Mouse (Mus musculus) liver, adult 2 months (tissue): ENCODE data around the gene Camsap3. TPM values are rescaled to one million over a fixed set of nuclear protein-coding genes. Genes with fewer than 3 reads are reported as not detected.

Experiments
- DNase-seq: peaks from one replicate; pipeline ENCODE4 v3.0.0-alpha.2; 2011; ENCODE audit warnings: low read depth, low spot score; ENCODE audit errors: extremely low read depth
- H3K27ac ChIP-seq: fragments of 200-500 bp; replicated peaks from 2 replicates; pipeline ENCODE4 v1.5.1; 2012; ENCODE audit warnings: low read depth, mild to moderate bottlenecking, control low read depth, inconsistent platforms, low read length; ENCODE audit not compliant: insufficient read depth
- H3K27me3 ChIP-seq: fragments of 200-500 bp; 2 replicates; pipeline ENCODE4 v1.6.1; 2012; ENCODE audit warnings: mild to moderate bottlenecking, moderate library complexity, low read length, inconsistent platforms; ENCODE audit not compliant: control insufficient read depth, insufficient read depth
- H3K36me3 ChIP-seq: fragments of 200-500 bp; 2 replicates; pipeline ENCODE4 v1.6.1; 2012; ENCODE audit warnings: low read length, inconsistent platforms; ENCODE audit not compliant: control insufficient read depth, insufficient read depth
- H3K4me1 ChIP-seq: fragments of 200-500 bp; 2 replicates; pipeline ENCODE4 v1.6.1; 2011; ENCODE audit warnings: low read length; ENCODE audit not compliant: control insufficient read depth, insufficient read depth
- H3K4me3 ChIP-seq: fragments of 200-500 bp; 2 replicates; pipeline ENCODE4 v1.5.1; 2011; ENCODE audit warnings: low read depth, mild to moderate bottlenecking, control low read depth, low read length, moderate library complexity; ENCODE audit not compliant: insufficient read depth
- H3K79me2 ChIP-seq: fragments of 200-500 bp; 2 replicates; pipeline ENCODE4 v1.6.1; 2012; ENCODE audit warnings: inconsistent platforms, mild to moderate bottlenecking, low read length, moderate library complexity; ENCODE audit not compliant: control insufficient read depth, insufficient read depth
- H3K9ac ChIP-seq: fragments of 200-500 bp; 2 replicates; pipeline ENCODE4 v1.6.1; 2012; ENCODE audit warnings: low read depth, mild to moderate bottlenecking, control low read depth, inconsistent platforms, low read length
- CTCF ChIP-seq: fragments of 200-500 bp; IDR thresholded peaks from 2 replicates; pipeline ENCODE4 v1.5.1; 2011; ENCODE audit warnings: low read depth, low read length, control low read depth
- POLR2A ChIP-seq: fragments of 200-500 bp; IDR thresholded peaks from 2 replicates; pipeline ENCODE4 v1.6.1; 2011; ENCODE audit warnings: low read length, control low read depth; ENCODE audit not compliant: insufficient read depth; ENCODE audit errors: extremely low read depth
- WGBS: fragments of 180-500 bp; shearing (Covaris S2); methylation state at CpG from one replicate; pipeline ENCODE4 v1.1.7; 2018; 5-methylcytosine and 5-hydroxymethylcytosine counted together
- polyA plus RNA-seq: library from polyadenylated mRNA; depleted of rRNA; stranded (reverse); fragments of >200 nt; gene quantifications from 2 replicates; pipeline ENCODE4 v1.2.3, GENCODE M21; 2012
- total RNA-seq: library from RNA; depleted of rRNA; stranded (reverse); fragments of >200 nt; gene quantifications from 2 replicates; pipeline ENCODE4 v1.2.3, GENCODE M21; 2014

Camsap3 gene
- total and polyA plus RNA-seq, 2 experiments = 4.1 to 19.6 TPM

DNA sequence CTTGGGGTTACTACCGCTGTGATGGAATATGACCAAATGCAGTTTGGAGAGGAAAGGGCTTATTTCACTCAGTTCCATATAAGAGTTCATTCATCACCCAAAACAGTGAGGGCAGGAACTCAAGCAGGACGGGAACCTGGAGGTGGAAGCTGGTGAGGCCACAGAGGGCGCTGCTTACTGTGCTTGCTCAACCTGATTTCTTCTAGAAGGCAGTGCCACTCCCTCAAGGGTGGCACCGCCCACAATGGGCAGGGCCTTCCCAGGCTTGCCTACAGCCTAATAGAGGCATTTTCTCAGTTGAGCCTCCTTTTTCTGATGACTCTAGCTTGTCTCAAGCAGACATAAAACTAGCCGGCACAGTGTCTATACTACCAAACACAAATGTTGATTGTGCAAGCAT, 58.7 kb downstream of the Camsap3 start:
- H3K79me2 ChIP-seq = no peaks in the 10 kb centered on the region
- H3K4me1 ChIP-seq = no peaks in the 10 kb centered on the region
- TF ChIP-seq CTCF = peak; percentile 67
- TF ChIP-seq POLR2A = no peak

GRCm38 (mm10) chr8:3646824-3647531, 59.9 kb downstream of the Camsap3 start:
- Histone ChIP-seq H3K27ac (no peak overlapping the region), H3K36me3 (0 out of 2 replicates have a peak, but pooled peaks cover under 1% of the 10 kb centered on the region), H3K4me1 (no peaks in the 10 kb centered on the region), H3K4me3 (no peak overlapping the region), H3K79me2 (no peaks in the 10 kb centered on the region), H3K27me3 (no peaks in the 10 kb centered on the region; the same call in 1 of the 2 replicates), H3K9ac (no peak overlapping the region)
- 82% methylated on average over 6 of the region's 6 CpGs for WGBS
- DNase-seq = peak; percentile 74
- TF ChIP-seq POLR2A (no peak), CTCF (no peak)

More for the DNA sequence above, 58.7 kb downstream of the Camsap3 start:
- DNase-seq = peak; percentile 75
- Histone ChIP-seq H3K27me3 (no peaks in the 10 kb centered on the region), H3K4me3 (no peak overlapping the region), H3K27ac (no peak overlapping the region), H3K9ac (no peak overlapping the region), H3K36me3 (peaks cover 2% of the 10 kb centered on the region; the same call in 1 of the 2 replicates)
- WGBS = 13% methylated on average over 5 of the region's 5 CpGs

- Histone ChIP-seq H3K79me2 (no peaks in the 10 kb centered on the region), H3K27ac (no peak overlapping the region), H3K27me3 (no peaks in the 10 kb centered on the region; the same call in 1 of the 2 replicates), H3K36me3 (no peaks in the 10 kb centered on the region), H3K9ac (no peak overlapping the region), H3K4me1 (no peaks in the 10 kb centered on the region), H3K4me3 (no peak overlapping the region)
- DNase-seq = no peak
- no peak for TF ChIP-seq POLR2A
- no peak for TF ChIP-seq CTCF
- WGBS = 81% methylated on average over 4 of the region's 4 CpGs
These were observed 60.5 kb downstream of the Camsap3 start for GRCm38 (mm10) chr8:3647561-3647960.

- no peak overlapping the region for H3K27ac ChIP-seq
- no peak overlapping the region for H3K9ac ChIP-seq
- H3K4me3 ChIP-seq = no peak overlapping the region
- peak; percentile 26 for DNase-seq
- no peaks in the 10 kb centered on the region for H3K36me3 ChIP-seq
- no peak for TF ChIP-seq POLR2A
- no peak for TF ChIP-seq CTCF
- H3K79me2 ChIP-seq = no peaks in the 10 kb centered on the region
- 56% methylated on average over 2 of the region's 2 CpGs for WGBS
- no peaks in the 10 kb centered on the region; the same call in 1 of the 2 replicates for H3K27me3 ChIP-seq
- H3K4me1 ChIP-seq = no peaks in the 10 kb centered on the region
These were observed 61.2 kb downstream of the Camsap3 start for GRCm38 (mm10) chr8:3648268-3648667.

GRCm38 (mm10) chr8:3648990-3649389, 61.9 kb downstream of the Camsap3 start:
- no peak for DNase-seq
- 69% methylated on average over 1 of the region's 1 CpGs for WGBS
- Histone ChIP-seq H3K27ac (no peak overlapping the region), H3K9ac (no peak overlapping the region), H3K36me3 (no peaks in the 10 kb centered on the region), H3K79me2 (no peaks in the 10 kb centered on the region), H3K4me3 (no peak overlapping the region), H3K4me1 (no peaks in the 10 kb centered on the region), H3K27me3 (no peaks in the 10 kb centered on the region; the same call in 1 of the 2 replicates)
- TF ChIP-seq CTCF (no peak), POLR2A (no peak)

DNA sequence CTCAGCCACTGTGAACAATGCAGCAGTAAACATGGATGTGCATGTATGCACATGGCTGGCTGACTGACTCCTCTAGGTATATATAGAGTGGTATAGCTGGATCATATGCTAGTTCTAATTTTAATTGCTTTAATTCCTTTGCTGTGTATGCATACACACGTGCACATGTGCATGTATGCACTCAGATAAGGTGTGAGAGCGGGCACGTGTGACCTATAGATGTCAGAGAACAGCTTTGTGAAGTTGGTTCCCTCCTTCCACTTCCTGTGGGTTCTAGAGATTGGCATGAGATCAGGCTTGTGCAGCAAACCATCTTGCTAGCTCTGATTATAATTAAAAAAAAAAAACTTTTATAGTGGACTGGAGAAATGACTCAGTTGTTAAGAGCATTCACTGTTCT, 65.8 kb downstream of the Camsap3 start:
- 69% methylated on average over 3 of the region's 3 CpGs for WGBS
- no peaks in the 10 kb centered on the region for H3K79me2 ChIP-seq
- H3K27me3 ChIP-seq = no peaks in the 10 kb centered on the region; the same call in 1 of the 2 replicates
- no peak overlapping the region for H3K9ac ChIP-seq
- H3K4me3 ChIP-seq = no peak overlapping the region
- no peaks in the 10 kb centered on the region for H3K36me3 ChIP-seq
- no peak overlapping the region for H3K27ac ChIP-seq
- no peak for DNase-seq
- no peak for TF ChIP-seq CTCF
- H3K4me1 ChIP-seq = no peaks in the 10 kb centered on the region
